Mouse (Mus musculus) right cerebral cortex, postnatal 4 days (tissue): ENCODE data around the gene Cxcl9.
A peak's percentile ranks its signal among the peaks of the same experiment; 100 is the strongest.

Source experiments
- DNase-seq: peaks from one replicate; pipeline ENCODE4 v3.0.0-alpha.2; 2022

Cxcl9 gene

GRCm38 (mm10) chr5:92336743-92337142 lies 8.9 kb upstream of the Cxcl9 start:
- no peak for DNase-seq

GRCm38 (mm10) chr5:92332359-92332840 lies 4.5 kb upstream of the Cxcl9 start:
- no peak for DNase-seq

GRCm38 (mm10) chr5:92331635-92332338 lies 3.9 kb upstream of the Cxcl9 start, which contains the start of gene Art3:
Gene Art3 (plus strand): TSS chr5:92331827.
- no peak for DNase-seq

GRCm38 (mm10) chr5:92331122-92331521 lies 3.2 kb upstream of the Cxcl9 start:
- DNase-seq: no peak

DNA sequence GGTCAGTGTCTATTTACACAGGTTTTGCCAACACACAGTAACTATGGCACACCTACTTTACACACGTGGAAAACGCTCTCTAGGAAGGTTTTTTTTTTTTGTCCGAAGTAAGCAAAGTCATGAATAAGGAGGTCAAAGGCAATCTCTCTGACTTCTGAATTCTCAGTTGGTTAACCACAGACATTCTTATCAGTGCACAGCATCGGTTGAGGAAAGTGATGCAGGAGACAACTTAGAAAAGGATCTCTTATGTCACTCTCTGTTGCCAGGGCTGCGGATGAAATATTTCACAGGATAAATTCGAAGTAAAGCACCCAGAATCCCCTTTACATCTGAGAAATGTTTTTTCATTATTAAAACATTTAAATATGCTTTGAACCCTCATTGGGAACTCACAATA lies 512 bp downstream of the Cxcl9 start:
- DNase-seq: no peak

- no peak for DNase-seq
These were observed 4.6 kb downstream of the Cxcl9 start for GRCm38 (mm10) chr5:92323264-92323663.

DNA sequence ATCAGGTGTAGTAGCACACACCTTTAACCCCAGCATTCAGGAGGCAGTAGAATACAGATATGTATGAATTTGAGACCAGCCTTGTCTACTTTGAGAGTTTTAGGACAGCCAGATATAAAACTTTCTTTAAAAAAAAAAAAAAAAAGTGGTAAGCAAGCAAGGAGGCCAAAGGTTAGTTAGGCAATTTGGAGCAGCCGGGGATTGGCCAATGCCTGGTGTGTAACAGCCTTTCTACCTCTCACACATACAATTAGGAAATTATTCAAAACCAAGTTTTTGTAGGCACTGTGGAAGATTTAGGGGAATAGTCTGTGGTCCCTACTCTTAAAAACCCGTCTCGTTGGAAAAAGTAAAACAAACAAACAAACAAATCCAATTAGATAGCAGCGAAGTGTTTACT lies 5.3 kb downstream of the Cxcl9 start:
- no peak for DNase-seq

- no peak for DNase-seq
These were observed 6.1 kb downstream of the Cxcl9 start for GRCm38 (mm10) chr5:92321631-92322400.

- DNase-seq: no peak
These were observed 9.3 kb downstream of the Cxcl9 start for GRCm38 (mm10) chr5:92318596-92318995.

GRCm38 (mm10) chr5:92318119-92318518 lies 9.8 kb downstream of the Cxcl9 start:
- no peak for DNase-seq

GRCm38 (mm10) chr5:92313776-92314175 lies 14.1 kb downstream of the Cxcl9 start:
- no peak for DNase-seq

- DNase-seq: peak; percentile 98
These were observed 15.7 kb downstream of the Cxcl9 start for GRCm38 (mm10) chr5:92312046-92312715.

DNA sequence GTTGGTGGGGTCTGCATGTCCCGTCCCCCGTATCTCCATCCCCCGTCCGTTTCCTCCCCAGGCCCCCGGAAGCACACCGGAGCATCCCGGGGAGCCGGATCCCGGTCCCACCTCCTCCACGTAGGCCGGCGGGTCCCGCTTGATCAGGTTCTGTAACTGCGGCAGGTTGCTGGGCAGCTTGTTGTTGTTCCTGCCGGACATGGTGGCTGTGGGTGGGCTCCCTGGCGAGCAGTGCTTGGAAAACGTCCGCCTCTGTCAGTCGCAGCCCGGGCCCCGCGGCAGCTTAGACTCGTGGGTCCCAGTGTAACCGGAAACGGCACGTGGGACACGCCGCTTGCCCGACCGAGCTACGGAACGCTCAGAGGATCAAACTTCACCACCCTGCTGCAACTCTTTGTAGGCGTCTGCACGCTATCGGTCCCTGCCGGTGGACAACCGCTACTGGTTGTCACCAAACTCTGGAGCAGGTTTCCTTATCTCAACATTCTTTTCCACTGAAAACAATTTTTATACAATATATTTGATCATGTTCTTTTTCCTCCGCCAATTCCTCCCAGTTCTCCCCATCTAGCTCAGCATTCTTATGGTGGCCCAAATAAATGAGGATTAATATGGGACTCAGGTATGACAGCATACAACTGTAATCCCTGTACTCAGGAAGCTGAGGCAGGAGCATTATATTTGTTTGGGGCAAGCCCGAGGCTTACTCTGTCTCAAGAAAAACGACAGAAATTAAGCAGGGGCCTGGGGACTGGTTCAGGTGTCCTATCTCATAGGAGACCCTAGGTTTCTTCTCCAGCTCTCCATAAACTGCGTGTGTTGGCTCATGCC lies 18.0 kb downstream of the Cxcl9 start, which contains the start of gene Sdad1:
Sdad1 (minus strand) TSS at position 799 of the 831 bp plus-strand sequence.
- DNase-seq: peak; percentile 90

GRCm38 (mm10) chr5:92304291-92304690 lies 23.6 kb downstream of the Cxcl9 start:
- no peak for DNase-seq

GRCm38 (mm10) chr5:92302149-92302840 lies 25.6 kb downstream of the Cxcl9 start:
- DNase-seq: no peak

DNA sequence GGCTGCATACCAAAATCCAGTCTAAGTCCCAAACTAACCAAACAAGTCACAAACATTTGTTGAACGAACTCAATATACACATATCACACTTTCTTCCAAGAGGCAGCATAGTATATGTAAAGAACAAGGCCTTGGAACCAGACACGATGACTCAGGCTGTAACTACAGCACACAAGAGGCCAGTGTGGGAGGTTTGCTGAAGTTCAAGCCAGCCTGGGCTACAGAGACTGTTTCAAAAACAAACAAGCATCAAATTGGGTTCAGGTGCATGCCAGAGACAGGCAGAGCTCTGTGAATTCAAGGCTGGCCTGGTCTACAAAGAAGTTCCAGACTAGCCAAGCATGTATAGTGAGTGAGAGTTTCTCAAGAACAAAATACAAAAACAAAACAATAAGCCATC lies 33.4 kb downstream of the Cxcl9 start:
- no peak for DNase-seq

- no peak for DNase-seq
These were observed 36.0 kb downstream of the Cxcl9 start for GRCm38 (mm10) chr5:92291652-92292414.

- DNase-seq: no peak
These were observed 40.0 kb downstream of the Cxcl9 start for GRCm38 (mm10) chr5:92287840-92288239.

DNA sequence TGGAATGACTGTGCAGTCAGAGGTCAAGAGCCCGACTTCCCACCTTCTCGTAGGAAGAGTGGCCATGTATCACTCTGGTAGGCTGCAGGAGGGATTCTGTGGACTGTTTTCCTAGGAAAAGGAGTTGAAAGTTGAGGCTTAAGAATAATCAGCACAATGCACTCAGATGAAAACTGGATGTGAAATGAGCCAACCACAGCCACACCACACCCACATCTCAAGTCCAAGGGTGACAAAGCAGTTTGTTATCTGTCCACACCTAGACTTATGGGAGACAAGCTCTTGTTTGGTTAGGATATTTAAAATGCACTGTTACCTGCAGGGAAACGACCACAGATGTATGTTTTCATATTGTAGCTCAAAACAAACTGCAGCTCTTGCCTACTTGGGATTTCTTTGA lies 44.8 kb downstream of the Cxcl9 start:
- no peak for DNase-seq

DNA sequence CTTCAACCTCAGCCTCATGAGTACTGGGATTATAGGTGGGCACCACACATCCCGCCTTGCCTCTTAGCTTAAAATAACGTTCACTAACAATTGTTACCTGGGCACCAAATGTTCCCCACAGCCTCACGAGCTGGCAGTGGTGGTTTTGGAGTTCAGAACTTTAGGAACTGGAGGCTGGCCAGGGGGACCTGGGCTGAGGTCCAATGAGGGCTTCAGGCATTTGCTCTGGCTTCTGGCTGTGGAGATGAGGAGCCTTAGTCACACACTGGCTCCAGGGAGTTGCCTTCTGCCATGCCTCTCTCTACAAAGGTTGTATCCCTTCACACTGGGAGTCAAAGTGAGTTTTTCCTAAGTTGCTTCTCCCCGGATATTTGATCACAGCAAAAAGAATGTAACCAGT lies 45.3 kb downstream of the Cxcl9 start:
- peak; percentile 34 for DNase-seq

GRCm38 (mm10) chr5:92278942-92279537 lies 48.8 kb downstream of the Cxcl9 start:
- DNase-seq: no peak
